Mouse (Mus musculus): ENCODE measurements at regions not wholly inside any gene's neighbourhood (a gene's known extent, or its start where the extent isn't known, plus 50 kb on each side); places are given as distances from the start of the nearest gene placed in this dataset.

GRCm38 (mm10) chr12:79931455-79931854, 181.4 kb downstream of the Zfp36l1 start:
- Histone ChIP-seq H3K27me3 (ENCODE audit: control insufficient read depth, insufficient read depth, insufficient read length) (no peaks in the 10 kb centered on the region), H3K79me2 (ENCODE audit: control insufficient read depth, insufficient read depth) (no peaks in the 10 kb centered on the region), H3K79me3 (ENCODE audit: low read depth) (no peaks in the 10 kb centered on the region), H3K36me3 (ENCODE audit: control insufficient read depth, insufficient read depth) (no peaks in the 10 kb centered on the region), H3ac (ENCODE audit: control insufficient read depth, insufficient read length, low read depth) (no peak overlapping the region), H3K4me3 (ENCODE audit: insufficient read depth, poor library complexity, severe bottlenecking) (no peak overlapping the region)
- TF ChIP-seq CTCF (IDR thresholded peaks at IDR 0.05; ENCODE audit: control insufficient read depth, insufficient read depth, insufficient read length) = no peak

- TF ChIP-seq USF1 (IDR thresholded peaks at IDR 0.05; ENCODE audit: low read depth) (no peak), MAX (IDR thresholded peaks at IDR 0.05) (no peak), MYOG (IDR thresholded peaks at IDR 0.05; ENCODE audit: control insufficient read depth, extremely low read depth, insufficient read length) (no peak), CEBPB (IDR thresholded peaks at IDR 0.05; ENCODE audit: low read depth) (no peak), CTCF (IDR thresholded peaks at IDR 0.05; ENCODE audit: control insufficient read depth, insufficient read depth, insufficient read length) (no peak), FOSL1 (IDR thresholded peaks at IDR 0.05; ENCODE audit: insufficient read depth, low read length, poor library complexity, severe bottlenecking) (no peak), MYOD1 (IDR thresholded peaks at IDR 0.05; ENCODE audit: control insufficient read depth, insufficient read length, low read depth) (no peak)
- H3K79me3 ChIP-seq (ENCODE audit: low read depth) = no peaks in the 10 kb centered on the region
- H3K79me2 ChIP-seq (ENCODE audit: control insufficient read depth, insufficient read depth) = no peaks in the 10 kb centered on the region
- H3K4me3 ChIP-seq (ENCODE audit: insufficient read depth, poor library complexity, severe bottlenecking) = no peak overlapping the region
- H3K27me3 ChIP-seq (ENCODE audit: control insufficient read depth, insufficient read depth, insufficient read length) = no peaks in the 10 kb centered on the region
- H3K36me3 ChIP-seq (ENCODE audit: control insufficient read depth, insufficient read depth) = no peaks in the 10 kb centered on the region
- no peak overlapping the region for H3ac ChIP-seq (ENCODE audit: control insufficient read depth, insufficient read length, low read depth)
Measured at GRCm38 (mm10) chr12:79929846-79930245, 183.0 kb downstream of the Zfp36l1 start.

- Histone ChIP-seq H3K79me3 (ENCODE audit: low read depth) (no peaks in the 10 kb centered on the region), H3K79me2 (ENCODE audit: control insufficient read depth, insufficient read depth) (no peaks in the 10 kb centered on the region), H3K36me3 (ENCODE audit: control insufficient read depth, insufficient read depth) (no peaks in the 10 kb centered on the region), H3K4me3 (ENCODE audit: insufficient read depth, poor library complexity, severe bottlenecking) (no peak overlapping the region), H3ac (ENCODE audit: control insufficient read depth, insufficient read length, low read depth) (no peak overlapping the region), H3K27me3 (ENCODE audit: control insufficient read depth, insufficient read depth, insufficient read length) (no peaks in the 10 kb centered on the region)
- TF ChIP-seq CTCF (IDR thresholded peaks at IDR 0.05; ENCODE audit: control insufficient read depth, insufficient read depth, insufficient read length) = no peak
- TF ChIP-seq MYOG (IDR thresholded peaks at IDR 0.05; ENCODE audit: control insufficient read depth, extremely low read depth, insufficient read length) = no peak
- TF ChIP-seq CEBPB (IDR thresholded peaks at IDR 0.05; ENCODE audit: low read depth) = no peak
- no peak for TF ChIP-seq USF1 (IDR thresholded peaks at IDR 0.05; ENCODE audit: low read depth)
- no peak for TF ChIP-seq MAX (IDR thresholded peaks at IDR 0.05)
- TF ChIP-seq MYOD1 (IDR thresholded peaks at IDR 0.05; ENCODE audit: control insufficient read depth, insufficient read length, low read depth) = no peak
- TF ChIP-seq FOSL1 (IDR thresholded peaks at IDR 0.05; ENCODE audit: insufficient read depth, low read length, poor library complexity, severe bottlenecking) = no peak
Measured at GRCm38 (mm10) chr12:79928739-79929380, 184.0 kb downstream of the Zfp36l1 start.

- Histone ChIP-seq H3ac (ENCODE audit: control insufficient read depth, insufficient read length, low read depth) (no peak overlapping the region), H3K36me3 (ENCODE audit: control insufficient read depth, insufficient read depth) (no peaks in the 10 kb centered on the region), H3K27me3 (ENCODE audit: control insufficient read depth, insufficient read depth, insufficient read length) (no peaks in the 10 kb centered on the region), H3K4me3 (ENCODE audit: insufficient read depth, poor library complexity, severe bottlenecking) (no peak overlapping the region), H3K79me2 (ENCODE audit: control insufficient read depth, insufficient read depth) (no peaks in the 10 kb centered on the region), H3K79me3 (ENCODE audit: low read depth) (no peaks in the 10 kb centered on the region)
- TF ChIP-seq USF1 (IDR thresholded peaks at IDR 0.05; ENCODE audit: low read depth) = no peak
Measured at GRCm38 (mm10) chr12:79928298-79928697, 184.5 kb downstream of the Zfp36l1 start.

DNA sequence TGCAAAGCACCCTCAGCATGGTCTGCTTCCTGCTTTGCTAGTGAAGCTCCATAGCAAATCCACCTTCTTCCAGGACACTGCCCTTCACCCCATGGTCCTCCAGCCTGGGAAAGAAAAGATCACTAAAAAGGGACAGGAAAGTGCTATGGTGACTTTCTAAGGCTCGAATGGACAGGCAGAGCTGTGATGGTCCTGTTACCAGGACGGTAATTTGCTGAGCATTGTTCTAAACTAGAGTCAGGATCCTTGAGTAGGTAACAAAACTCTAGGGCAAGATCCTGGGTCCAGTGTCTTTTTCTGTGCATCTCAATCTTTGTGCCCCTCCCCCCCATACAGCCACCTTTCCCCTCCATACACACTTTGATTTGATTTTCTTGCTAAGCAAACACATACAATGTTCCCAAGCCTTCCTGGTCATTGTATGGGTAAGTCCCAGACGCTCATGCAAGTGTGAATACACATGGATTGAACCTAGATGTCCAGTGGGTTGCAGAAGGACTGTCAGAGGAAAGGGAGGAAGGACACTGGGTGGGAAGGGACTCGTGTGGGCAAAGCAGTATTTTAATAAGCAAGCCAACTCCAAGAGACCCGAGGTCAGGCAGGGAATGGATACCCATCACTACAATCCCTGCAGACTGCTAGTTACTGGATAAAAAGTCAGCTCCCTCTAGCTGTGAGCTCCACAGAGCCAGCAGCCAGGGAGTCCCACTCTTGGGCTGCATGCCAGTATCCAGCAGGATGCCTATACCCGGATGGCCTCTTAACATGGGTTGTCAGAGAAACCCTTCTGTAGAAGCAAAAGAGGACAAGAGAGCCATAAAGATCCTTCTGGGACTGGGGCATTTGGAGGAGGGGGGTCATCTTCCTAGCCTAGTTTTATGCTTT, 186.9 kb downstream of the Zfp36l1 start:
- no peak overlapping the region for H3ac ChIP-seq (ENCODE audit: control insufficient read depth, insufficient read length, low read depth)
- TF ChIP-seq MYOD1 (IDR thresholded peaks at IDR 0.05; ENCODE audit: control insufficient read depth, insufficient read length, low read depth) (no peak), CTCF (IDR thresholded peaks at IDR 0.05; ENCODE audit: control insufficient read depth, insufficient read depth, insufficient read length) (no peak), MYOG (IDR thresholded peaks at IDR 0.05; ENCODE audit: control insufficient read depth, extremely low read depth, insufficient read length) (no peak), CEBPB (IDR thresholded peaks at IDR 0.05; ENCODE audit: low read depth) (no peak), FOSL1 (IDR thresholded peaks at IDR 0.05; ENCODE audit: insufficient read depth, low read length, poor library complexity, severe bottlenecking) (no peak), MAX (IDR thresholded peaks at IDR 0.05) (no peak), USF1 (IDR thresholded peaks at IDR 0.05; ENCODE audit: low read depth) (no peak)
- H3K79me2 ChIP-seq (ENCODE audit: control insufficient read depth, insufficient read depth) = no peaks in the 10 kb centered on the region
- no peak overlapping the region for H3K4me3 ChIP-seq (ENCODE audit: insufficient read depth, poor library complexity, severe bottlenecking)
- H3K27me3 ChIP-seq (ENCODE audit: control insufficient read depth, insufficient read depth, insufficient read length) = no peaks in the 10 kb centered on the region
- no peaks in the 10 kb centered on the region for H3K36me3 ChIP-seq (ENCODE audit: control insufficient read depth, insufficient read depth)
- H3K79me3 ChIP-seq (ENCODE audit: low read depth) = no peaks in the 10 kb centered on the region

Measured in C2C12 (cell line).